Mouse (Mus musculus): ENCODE results near the gene Ssh1.

Ssh1 gene

DNA sequence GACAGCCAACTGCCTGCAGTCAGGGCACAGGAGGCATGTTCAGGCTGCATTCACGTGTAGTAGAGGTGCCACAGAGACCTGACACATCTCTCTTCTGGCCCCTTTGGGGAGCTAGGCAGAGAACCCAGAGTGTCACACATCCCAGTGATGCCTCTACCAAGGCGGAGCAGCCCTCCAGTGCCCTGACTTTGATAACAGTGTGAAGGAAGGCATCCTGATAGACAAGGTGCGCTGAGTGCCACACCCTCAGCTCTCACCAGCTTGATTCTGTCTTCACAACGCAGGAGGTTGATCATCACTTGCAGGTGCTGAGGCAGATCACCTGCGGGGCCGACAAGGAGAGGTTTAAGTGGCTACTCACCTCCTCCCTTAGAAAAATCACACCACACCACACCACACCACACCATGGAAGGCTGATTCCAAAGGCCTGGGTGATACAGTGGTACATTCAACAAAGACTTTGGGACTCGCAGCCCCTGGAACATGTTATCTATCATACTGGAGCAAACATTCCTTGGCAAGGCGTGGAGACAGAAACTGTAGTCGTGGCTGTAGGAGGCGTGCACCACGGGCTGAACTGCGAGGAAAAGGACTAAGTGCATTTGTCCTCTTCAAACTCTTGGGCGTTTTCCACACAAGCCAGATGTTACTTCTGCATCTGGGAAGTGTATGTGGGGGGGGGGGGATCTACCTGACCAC, 27.1 kb downstream of the Ssh1 start:
- in situ Hi-C loops (cut with MboI, MseI) = no loop called here

DNA sequence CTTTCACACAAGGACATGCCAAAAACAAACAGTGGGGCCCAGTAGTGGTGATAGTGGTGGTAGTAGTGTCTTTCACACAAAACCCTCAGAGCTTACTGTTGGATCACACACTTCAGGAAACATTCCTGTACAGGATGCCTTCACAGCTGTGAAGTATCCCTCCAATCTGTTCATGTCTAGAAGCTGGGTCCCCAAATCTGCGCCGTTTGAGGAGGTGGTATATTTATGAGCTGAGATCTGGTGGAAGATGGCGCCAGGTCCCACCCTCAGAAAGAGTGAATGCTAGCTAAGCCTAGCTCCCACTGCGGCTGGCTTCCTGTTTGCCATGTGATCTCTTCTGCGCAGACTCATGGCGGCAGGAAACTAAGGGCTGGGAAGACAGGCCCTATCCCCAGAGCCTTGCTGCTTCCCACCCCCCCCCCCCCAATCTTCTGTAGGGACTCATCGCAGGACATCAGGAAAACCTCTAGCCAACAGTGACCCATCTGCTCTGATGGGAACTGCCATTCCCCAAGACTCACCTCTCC, 28.0 kb downstream of the Ssh1 start:
- in situ Hi-C loops (cut with MboI, MseI) = no loop called here

DNA sequence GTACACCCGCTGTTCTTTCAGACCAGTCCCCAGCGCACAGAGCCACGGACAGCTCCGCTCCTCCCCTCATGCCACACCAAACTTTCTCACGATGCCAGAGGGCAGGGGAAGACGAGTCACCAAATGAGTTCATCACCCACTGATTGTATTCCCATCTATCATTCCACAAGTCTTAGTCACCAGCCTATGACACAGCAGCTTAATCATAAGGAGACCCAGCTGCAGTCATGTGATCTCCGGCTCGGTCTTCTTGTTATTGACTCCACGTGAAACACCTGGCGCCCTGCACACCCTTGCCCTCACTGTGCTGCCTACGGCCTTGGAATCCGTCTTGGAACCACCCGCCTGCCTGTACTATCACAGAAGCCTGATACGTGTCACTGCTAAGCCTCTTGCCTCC, 28.7 kb downstream of the Ssh1 start:
- in situ Hi-C loops (cut with MboI, MseI) = no loop called here

DNA sequence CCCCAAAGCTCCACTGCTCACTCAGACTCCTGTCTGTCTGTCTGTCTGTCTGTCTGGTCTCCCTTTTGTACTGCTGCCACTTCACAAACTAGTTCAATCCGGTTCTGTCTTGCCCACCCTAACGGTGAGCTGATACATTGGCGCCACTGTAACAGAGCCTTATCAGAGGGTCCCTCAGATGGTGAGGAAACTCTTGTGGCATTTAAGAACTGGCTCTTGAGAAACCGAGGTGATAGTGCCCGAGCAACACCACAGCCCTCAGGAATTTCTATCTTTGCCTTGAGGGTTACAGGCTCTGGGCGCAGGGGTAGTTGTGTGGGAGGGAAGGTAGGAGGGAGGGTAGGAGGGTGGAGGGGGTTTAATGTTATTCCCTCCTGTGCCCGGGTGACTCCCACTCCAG, 31.9 kb downstream of the Ssh1 start:
- in situ Hi-C loops (cut with MboI, MseI) = no loop called here

DNA sequence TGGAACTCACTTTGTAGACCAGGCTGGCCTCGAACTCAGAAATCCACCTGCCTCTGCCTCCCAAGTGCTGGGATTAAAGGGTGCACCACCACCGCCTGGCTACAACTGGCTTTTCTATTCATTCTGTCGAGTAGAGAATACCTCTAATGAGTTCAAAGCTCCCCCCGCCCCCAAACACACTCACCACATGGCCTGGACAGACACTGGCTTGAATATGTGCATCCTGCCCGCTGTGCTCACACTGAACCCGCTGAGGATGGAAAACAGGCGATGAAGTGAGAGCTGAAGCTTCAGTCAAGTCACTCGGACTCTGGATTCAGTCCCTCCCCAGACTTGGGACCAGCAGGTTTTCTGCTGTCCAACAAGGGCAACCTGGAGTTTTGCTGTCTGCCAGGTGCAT, 33.3 kb downstream of the Ssh1 start:
- in situ Hi-C loops (cut with MboI, MseI) = no loop called here

DNA sequence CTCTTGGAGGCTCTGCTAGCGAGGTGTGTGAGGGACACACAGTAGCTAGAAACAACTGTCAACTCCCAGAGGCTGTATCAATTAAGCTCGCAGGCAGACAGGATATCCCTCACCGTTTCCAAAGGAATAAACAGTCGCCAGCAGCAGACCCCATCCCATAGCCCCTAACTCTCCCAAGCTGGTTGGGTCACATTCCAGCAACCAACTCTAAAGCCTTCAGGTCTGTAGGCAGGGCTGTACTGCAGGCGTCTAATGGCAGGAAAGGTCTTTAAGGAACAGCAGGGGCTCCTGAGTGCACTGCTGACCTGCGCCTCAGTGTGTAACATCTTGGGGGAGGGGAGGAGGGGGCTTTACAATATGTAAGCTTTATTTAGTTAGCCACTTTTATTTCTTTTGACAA, 34.7 kb downstream of the Ssh1 start:
- in situ Hi-C loops (cut with MboI, MseI) = no loop called here

DNA sequence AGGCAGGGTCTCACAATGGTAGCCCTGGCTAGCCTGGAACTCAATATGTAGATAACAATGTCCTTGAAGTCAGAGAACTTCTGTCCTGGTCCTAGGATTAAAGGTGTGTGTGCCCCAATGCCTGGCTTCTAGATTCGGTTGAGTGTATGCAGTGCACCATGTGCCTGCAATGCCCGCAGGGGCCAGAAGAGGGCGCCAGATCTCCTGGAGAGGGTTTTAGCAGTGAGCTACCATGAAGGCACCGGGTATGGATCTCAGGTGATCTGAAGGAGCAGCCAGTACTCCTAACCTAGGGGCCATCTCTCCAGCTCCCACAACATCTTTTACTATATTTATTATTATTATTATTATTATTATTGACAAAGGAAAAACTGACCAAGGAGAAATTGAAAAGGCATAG, 37.2 kb downstream of the Ssh1 start:
- in situ Hi-C loops (cut with MboI, MseI) = no loop called here

DNA sequence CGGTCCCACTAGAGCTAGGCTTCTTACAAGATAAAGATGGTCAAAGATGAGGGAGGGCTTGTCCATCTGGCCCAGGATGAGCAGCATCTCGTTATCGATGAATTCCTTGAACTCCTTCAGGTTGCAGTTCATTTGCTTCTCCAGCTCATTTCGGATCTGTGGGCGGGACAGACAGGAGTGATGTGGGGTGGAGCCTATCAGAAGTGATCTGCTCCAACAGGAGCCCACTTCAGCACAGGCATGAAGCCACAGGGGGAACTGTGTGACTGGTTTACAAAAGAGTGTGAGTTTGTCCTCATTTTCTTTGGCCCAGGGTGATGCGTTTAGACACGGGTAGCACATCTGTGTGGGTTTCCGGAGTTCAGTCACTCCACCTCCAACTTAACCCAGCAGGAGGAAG, 38.0 kb downstream of the Ssh1 start:
- in situ Hi-C loops (cut with MboI, MseI) = no loop called here

DNA sequence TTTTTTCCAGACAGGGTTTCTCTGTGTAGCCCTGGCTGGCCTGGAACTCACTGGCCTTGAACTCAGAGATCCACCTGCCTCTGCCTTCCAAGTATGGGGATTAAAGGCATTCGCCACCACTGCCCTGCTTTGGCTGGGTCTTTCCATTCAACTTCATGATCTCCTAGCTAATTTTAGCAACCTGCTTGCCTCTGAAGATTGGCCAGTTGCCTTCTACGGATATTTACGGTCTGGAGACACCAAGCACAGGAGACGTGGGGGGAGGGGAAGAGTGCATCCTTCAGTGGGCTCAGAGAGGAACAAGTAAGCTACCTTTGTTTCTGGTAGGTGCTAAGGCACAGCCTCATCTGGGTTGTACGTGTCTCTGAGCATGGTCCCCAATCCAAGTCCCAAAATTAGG, 38.4 kb downstream of the Ssh1 start:
- in situ Hi-C loops (cut with MboI, MseI) = no loop called here

DNA sequence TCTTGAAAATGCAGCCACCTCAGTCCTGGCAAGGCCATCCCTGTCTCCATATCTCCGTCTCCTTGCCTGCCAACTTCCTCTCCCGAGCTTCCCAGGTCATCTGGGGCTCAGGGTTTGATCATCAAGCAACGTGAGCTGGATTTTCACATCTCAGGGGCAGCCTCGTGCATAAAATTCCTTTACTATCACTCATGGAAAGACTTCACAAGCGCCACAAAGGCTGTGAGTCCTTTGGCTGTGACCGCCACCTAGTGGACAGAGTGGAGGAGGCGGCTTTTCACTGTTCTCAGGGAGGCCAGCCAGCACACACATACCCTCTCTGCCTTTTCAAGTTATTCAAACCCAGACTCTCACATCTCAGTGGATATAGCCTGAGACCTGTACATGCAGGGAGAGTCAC, 39.3 kb downstream of the Ssh1 start:
- in situ Hi-C loops (cut with MboI, MseI) = loop anchor here (5.0 kb wide), 1 partner anchor 93 kb away; no protein-coding TSS in a partner anchor

DNA sequence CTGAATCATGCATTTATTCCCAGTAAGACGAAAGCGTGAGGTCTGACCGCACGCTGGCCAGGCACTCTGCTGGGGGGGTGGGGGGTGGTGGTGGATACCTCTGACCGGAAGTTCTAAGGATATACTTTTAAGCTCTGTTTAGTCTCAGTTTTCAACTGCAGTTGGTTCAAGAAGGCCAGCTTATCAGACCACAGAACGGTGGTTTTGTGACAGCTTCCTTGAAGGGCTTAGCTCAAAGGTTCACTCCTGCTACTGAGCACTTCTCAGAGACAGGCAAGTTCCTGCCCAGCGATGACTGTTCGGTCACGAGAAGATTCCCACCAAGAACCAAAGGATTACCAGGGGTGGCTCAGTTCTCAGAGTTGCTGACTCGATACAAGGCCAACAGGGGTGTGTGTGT, 41.2 kb downstream of the Ssh1 start:
- in situ Hi-C loops (cut with MboI, MseI) = loop anchor here (5.0 kb wide), 1 partner anchor 95 kb away; no protein-coding TSS in a partner anchor

DNA sequence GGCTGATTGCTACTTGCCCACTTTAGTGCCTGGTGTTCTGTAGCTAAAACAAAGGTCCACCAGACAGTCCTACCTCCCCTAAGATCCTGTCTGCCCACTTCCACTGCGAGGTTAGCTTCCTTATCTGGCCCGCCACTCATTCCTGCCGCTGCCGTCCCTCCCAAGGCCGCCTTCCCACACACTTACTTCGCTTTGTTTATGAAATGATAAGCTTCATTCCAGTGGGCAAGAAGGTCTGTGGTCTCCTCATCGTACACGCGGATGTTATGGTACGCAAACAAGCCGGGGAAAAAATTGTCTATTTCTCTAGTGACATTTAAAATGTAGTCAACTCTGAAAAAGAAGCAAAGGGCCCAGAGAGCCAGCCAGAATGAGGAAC, 42.0 kb downstream of the Ssh1 start:
- in situ Hi-C loops (cut with MboI, MseI) = loop anchor here (5.0 kb wide), 1 partner anchor 96 kb away; no protein-coding TSS in a partner anchor

DNA sequence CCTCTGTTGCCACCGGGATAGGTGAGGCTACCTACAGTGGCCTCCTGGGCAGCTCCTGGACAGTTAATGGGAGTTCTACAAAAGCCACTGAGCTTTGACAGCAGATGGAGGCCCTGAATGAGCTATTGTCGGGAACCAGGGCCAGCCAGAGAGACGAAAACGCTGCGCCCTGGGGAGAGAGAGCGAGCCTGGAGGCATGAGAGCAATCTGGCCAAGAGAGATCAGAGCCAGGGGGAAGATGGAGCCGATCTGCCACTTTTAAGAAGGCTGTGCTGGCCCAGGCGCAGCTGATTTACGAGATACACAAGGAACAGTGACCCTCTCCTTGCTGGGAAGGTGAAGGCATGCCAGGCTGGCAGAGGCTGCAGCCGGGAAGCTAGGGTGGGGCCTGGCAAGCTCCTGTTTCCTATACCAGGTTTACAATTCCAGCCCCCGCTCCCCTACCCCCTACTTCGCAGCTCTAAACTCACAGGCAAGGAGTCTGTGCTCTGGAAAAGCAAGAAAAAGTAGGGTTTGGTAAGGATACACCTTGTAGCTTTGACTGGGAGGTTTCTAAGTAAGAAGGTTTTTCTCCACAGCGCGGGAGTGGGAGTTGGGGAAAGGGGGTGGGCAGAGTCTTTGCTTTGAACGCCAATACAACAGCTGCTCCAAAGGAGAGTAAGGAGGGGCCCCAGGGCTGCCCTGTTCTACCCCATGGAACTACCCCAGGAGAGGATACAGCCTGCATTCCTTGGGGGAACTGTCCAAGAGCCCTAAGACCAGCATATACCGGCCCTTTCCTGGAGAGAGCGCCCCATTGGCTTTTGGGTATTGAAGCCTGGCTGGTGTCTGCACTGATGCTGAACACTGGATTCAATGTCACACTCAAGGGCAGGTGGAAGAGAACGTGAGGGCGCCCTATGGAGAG, 42.7 kb downstream of the Ssh1 start:
- in situ Hi-C loops (cut with MboI, MseI) = loop anchor here (5.0 kb wide), 1 partner anchor 96 kb away; no protein-coding TSS in a partner anchor

DNA sequence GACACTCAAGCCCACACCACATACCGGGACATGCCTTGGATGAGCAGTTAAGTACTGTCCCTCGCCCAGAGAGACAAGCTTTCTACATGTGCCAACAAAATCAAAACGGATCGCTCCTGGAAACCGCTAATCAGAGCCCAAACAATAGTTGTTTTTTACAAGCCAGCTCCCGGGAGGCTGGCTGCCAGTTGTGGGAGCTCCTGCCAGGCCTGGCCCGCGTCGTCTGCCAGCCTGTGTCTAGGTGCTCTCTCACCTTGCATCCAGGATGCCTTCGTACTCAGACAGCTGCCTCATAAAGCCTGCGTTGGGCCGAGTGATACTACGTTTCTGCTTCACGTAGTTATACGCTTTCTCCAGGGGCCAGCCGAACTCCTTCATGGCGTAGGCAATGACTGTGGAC, 43.6 kb downstream of the Ssh1 start:
- in situ Hi-C loops (cut with MboI, MseI) = loop anchor here (5.0 kb wide), 1 partner anchor 97 kb away; no protein-coding TSS in a partner anchor

DNA sequence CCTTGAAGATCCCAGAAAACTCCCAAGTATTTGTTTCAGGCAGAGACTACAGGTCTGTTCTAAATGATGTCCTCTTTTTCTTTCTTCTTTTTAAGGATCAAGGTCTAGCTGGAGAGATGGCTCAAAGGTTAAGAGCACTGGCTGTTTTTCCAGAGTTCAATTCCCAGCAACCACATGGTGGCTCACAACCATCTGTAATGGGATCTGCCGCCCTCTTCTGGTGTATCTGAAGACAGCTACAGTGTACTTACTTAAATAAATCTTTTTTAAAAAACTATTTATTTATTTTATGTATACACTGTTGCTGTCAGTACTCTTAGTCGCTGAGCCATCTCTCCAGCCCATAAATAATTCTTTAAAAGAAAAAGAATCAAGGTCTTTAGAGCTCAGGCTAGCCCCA, 46.4 kb downstream of the Ssh1 start:
- in situ Hi-C loops (cut with MboI, MseI) = no loop called here

DNA sequence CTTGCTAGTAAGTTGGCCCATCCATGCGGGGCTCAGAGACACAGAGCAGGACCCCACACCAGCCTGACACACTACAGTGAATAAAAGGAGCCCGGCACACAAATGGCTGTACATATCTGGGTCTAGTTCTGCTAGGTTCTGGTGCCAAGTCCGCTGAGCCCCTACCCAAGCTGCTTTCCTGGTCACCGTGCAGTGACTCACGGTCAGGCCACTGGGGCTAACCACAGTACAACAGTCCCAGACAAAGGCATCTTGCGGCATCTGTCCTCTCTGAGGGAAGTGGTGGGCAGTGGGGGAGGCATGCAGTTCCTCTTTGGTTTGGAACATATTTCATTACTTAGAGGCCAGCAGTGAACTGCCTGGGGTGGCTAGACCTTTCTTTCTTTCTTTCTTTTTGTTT, 48.6 kb downstream of the Ssh1 start:
- in situ Hi-C loops (cut with MboI, MseI) = no loop called here

DNA sequence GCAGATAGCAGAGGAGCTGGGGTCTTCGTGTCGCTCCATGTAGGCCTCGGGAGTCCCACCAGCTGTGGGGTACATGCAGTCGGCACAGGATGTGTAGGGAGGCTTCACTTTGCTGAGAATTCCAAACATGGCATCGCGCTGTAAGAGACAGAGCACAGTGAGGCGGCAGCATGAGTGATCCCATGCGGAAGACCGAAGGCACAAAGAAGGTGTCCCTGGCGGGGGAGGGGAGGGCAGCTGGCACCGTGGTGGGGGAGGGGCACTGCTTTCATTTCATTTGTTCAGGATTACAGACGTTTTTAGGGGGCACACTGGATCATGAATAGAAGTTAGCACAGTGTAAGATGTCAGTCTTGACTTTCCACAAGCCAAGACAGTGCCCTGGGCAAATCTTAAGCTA, 50.4 kb downstream of the Ssh1 start:
- in situ Hi-C loops (cut with MboI, MseI) = loop anchor here (5.0 kb wide), 1 partner anchor 81 kb away; no protein-coding TSS in a partner anchor

DNA sequence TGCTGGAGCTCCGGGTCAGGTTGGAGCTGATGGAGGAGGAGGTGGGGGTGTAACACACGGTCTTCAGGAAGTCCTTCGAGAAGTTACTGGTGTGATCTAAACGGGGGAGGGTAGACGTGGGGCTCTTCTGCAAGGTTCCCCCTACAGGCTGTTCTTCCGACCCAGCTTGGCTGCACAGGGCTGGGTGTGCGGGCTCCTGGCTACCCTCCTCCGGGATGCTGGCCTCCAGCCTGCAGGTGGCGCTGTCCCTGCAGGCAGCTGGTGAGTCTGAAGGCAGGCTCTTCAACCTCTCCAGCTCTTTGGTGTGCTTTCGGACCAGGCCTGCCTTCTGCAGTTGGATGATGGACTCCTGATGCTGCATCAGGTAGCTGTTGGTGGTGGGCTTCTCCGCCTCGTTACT, 51.1 kb downstream of the Ssh1 start:
- in situ Hi-C loops (cut with MboI, MseI) = loop anchor here (5.0 kb wide), 1 partner anchor 80 kb away; no protein-coding TSS in a partner anchor

DNA sequence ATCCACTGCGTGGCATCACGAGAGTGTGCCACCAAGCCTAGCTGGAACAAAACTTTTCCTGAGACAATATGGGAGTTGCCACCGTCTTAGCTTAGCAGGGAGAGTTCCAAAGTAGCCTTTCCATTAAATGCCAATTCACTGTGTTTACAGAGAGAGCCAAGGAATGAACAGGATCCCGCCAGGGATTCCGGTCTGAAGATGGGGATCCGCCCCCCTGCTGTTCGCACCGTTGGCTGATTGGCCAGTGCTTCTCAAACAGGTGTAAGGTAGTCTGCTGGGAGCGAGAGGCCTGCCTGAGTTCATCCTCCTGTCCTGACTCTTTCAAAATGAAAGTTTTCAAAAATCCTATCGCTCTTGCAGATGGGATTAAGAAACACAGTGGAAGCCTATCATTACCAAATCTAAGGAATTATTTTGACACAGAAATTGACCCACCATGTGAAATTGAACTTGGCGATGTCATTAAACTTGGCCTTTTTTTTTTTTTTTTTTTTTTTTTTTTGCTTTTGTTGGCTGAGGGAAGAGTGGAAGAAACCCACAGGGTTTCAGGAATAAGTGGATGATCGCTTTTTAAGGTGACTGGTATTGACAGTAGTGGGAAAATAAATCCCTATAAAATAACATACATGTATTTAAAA, 54.3 kb downstream of the Ssh1 start:
- in situ Hi-C loops (cut with MboI, MseI) = no loop called here

DNA sequence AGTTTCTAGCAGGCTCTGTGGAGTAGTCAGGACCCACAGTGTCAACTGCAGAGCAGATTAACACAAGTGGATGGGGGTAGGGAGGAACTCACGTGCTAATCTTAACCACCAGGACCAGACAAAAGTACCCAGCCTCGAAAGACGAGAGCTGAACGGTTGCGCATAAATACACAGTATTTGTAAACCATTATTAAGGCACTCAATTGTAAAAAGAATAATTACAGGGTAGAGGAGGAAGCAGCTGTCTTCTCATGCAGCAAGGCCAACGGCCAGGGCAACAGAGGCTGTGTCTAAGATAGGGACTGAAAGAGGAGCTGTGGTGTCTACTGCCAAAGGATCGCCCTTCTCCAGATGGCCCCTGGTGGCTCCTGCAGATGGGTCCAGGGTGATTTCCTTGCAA, 56.0 kb downstream of the Ssh1 start:
- in situ Hi-C loops (cut with MboI, MseI) = no loop called here

DNA sequence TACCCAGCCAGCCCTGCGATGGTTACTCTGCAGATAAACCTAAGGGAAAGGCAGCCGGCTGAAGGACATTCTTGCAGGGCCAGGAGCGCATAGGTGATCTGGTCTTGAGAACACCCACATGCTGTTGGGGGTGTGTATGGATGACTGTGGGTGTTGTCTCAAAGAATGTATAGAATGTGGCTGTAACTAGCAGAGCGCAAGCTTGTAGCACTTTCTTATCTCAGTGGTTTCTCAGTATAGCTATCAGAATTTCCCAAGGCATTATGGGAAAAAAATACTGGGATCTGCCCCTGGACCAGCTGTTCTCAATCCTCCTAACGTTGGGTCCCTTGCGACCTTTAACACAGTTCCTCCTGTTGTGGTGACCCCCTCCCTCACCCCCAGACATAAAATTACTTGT, 59.8 kb downstream of the Ssh1 start:
- in situ Hi-C loops (cut with MboI, MseI) = no loop called here

DNA sequence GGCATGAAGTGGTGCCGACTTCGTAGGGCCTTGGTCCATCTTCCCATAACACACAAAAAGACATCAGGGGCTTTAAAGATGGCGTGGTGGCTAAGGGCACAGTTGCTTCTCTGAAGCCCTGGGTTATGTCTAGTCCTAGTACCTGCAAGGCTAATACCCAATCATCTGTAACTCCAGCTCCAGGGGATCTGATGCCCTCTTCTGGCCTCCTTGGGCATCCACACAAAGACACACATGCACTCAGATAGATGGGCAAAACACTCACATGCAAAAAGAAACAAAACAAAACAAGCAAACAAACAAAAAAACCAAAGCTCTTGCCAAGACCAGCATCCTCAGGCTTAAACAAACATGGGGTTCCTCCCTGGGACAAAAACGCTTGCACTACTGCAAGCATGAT, 60.2 kb downstream of the Ssh1 start:
- in situ Hi-C loops (cut with MboI, MseI) = no loop called here
